Mouse (Mus musculus) heart, postnatal 0 days (tissue): ENCODE data around the gene Dnajc16.

Experiments used
- CTCF ChIP-seq: IDR thresholded peaks from 2 replicates; pipeline ENCODE4 v1.5.1; 2016; ENCODE audit warnings: antibody characterized with exemption, control low read depth, low read depth
- EP300 ChIP-seq: IDR thresholded peaks from 2 replicates; pipeline ENCODE4 v1.6.1; 2016; ENCODE audit warnings: antibody characterized with exemption, low read depth

GRCm38 (mm10) chr4:141787046-141787445, 3.7 kb downstream of the Dnajc16 start:
- no peak for TF ChIP-seq EP300
- TF ChIP-seq CTCF = no peak
